Mouse (Mus musculus) neural tube, embryonic 14.5 days (tissue): ENCODE results near the gene Prrc2a. TPM values are rescaled to one million over a fixed set of nuclear protein-coding genes. Genes with fewer than 3 reads are reported as not detected.

ENCODE experiments used
- ATAC-seq: fragments of 200-750 bp; cut with Nextera tagmentation; 2 replicates; pipeline ENCODE4 v1.8.0; 2017; ENCODE audit warnings: low read depth, mild to moderate bottlenecking, moderate TSS enrichment, moderate library complexity
- H3K27ac ChIP-seq: fragments of 300-500 bp; sonication (generic); 2 replicates; pipeline ENCODE4 v1.5.1; 2014; ENCODE audit warnings: low read depth, mild to moderate bottlenecking, control low read depth, low read length, moderate library complexity, mixed read lengths
- H3K27me3 ChIP-seq: fragments of 300-500 bp; sonication (generic); 2 replicates; pipeline ENCODE4 v1.6.1; 2014; ENCODE audit warnings: low read length; ENCODE audit not compliant: control insufficient read depth, insufficient read depth
- H3K36me3 ChIP-seq: fragments of 300-500 bp; sonication (generic); 2 replicates; pipeline ENCODE4 v1.6.1; 2014; ENCODE audit warnings: low read length, mixed read lengths; ENCODE audit not compliant: control insufficient read depth, insufficient read depth
- H3K4me1 ChIP-seq: fragments of 300-500 bp; sonication (generic); 2 replicates; pipeline ENCODE4 v1.6.1; 2014; ENCODE audit warnings: low read length; ENCODE audit not compliant: control insufficient read depth, insufficient read depth
- H3K4me2 ChIP-seq: fragments of 300-500 bp; sonication (generic); 2 replicates; pipeline ENCODE4 v1.6.1; 2014; ENCODE audit warnings: mild to moderate bottlenecking, low read depth, low read length, control low read depth
- H3K4me3 ChIP-seq: fragments of 300-500 bp; sonication (generic); 2 replicates; pipeline ENCODE4 v1.5.1; 2014; ENCODE audit warnings: low read depth, low read length, control low read depth, mixed read lengths
- H3K9ac ChIP-seq: fragments of 300-500 bp; sonication (generic); replicated peaks from 2 replicates; pipeline ENCODE4 v1.6.1; 2014; ENCODE audit warnings: low read depth, mild to moderate bottlenecking, control low read depth, low read length, mixed read lengths
- H3K9me3 ChIP-seq: fragments of 300-500 bp; sonication (generic); 2 replicates; pipeline ENCODE4 v1.6.1; 2016; ENCODE audit warnings: low read length; ENCODE audit not compliant: control insufficient read depth
- WGBS: fragments of 180-500 bp; shearing (Covaris S2); extraction: QIAGEN DNeasy Blood & Tissue Kit; methylation state at CpG from one replicate; pipeline ENCODE4 v1.1.7; 2014; 5-methylcytosine and 5-hydroxymethylcytosine counted together
- polyA plus RNA-seq: library from polyadenylated mRNA; unstranded; fragments of >200 nt; fragmentation: Nextera tagmentation; extraction: Ambion mirVana; gene quantifications from 2 replicates; pipeline ENCODE4 v1.2.1, GENCODE M21; 2014

The Prrc2a gene
- polyA plus RNA-seq, 1 experiment from 2014 or later: 195 TPM

DNA sequence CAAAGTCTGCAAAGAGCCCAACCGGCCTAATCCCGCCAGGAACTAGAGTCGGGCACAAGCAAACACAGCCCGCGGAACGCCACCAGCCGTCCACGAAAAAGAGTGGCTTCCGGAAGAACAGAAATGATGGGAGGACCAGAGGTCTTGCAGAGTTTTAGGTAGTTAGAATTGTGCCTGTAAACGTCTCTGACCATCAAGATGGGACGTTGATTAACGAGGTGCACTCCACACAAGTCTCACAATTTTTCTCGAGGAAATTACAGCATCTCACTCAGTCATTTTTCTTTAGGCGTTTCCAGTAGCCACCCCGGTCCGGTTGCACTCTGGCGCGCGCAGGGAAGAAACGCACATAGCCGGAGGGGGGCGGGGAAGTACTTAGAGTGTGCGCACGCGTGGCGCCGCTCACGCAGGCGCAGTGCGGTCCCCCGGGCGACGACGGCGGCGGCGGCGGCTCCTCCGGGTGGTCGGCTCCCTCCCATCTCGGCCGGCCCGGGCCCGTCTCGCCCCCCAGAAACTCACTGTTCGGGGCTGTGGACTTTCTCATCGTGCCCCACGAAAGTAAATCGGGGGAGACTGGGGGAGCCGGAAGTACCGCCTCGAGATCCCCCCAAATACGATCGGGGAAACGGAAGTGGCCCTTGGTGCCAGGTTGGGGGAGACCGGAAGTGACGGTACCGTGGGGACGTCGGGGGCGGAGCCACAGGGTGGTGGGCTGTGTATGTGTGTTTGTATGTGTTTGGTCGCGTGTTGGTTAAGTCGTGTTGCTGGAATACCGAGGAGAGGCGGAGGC is 29.7 kb downstream of the Prrc2a start, which contains the start of gene Bag6:
Gene Bag6 (plus strand): TSS at position 378 of the 790 bp plus-strand sequence.
- H3K9me3 ChIP-seq: no peaks in the 10 kb centered on the region
- H3K4me1 ChIP-seq: peaks cover 14% of the 10 kb centered on the region
- ATAC-seq: peak; percentile 95
- H3K36me3 ChIP-seq: peaks cover 18% of the 10 kb centered on the region
- no peaks in the 10 kb centered on the region for H3K27me3 ChIP-seq
- H3K9ac ChIP-seq: peak within 1 kb of the TSS; percentile 56
- peak within 1 kb of the TSS; percentile 49 for H3K4me3 ChIP-seq
- H3K27ac ChIP-seq: peak within 1 kb of the TSS; percentile 93
- H3K4me2 ChIP-seq: peak within 1 kb of the TSS; percentile 79
- under 1% methylated on average over 66 of the region's 66 CpGs for WGBS

DNA sequence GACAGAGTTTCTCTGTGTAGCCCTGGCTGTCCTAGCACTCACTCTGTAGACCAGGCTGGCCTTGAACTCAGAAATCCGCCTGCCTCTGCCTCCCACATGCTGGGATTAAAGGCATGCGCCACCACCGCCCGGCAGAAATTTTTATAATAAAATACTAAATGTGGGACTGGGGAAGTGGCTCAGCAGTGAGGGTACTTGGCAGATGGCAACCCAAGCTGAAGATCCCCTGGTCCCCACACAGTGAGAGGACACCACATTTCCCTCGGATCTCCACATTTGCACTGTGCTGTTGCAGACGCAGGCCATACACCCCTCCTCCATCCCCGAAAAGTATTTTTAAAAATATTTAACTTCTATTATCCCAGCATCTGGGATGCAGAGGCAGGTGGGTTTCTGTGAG is 31.2 kb downstream of the Prrc2a start:
- Histone ChIP-seq H3K4me2 (no peak overlapping the region), H3K27ac (no peak overlapping the region), H3K4me3 (no peak overlapping the region), H3K9ac (no peak overlapping the region), H3K36me3 (peaks cover 7% of the 10 kb centered on the region), H3K4me1 (peaks cover 14% of the 10 kb centered on the region), H3K9me3 (no peaks in the 10 kb centered on the region), H3K27me3 (no peaks in the 10 kb centered on the region)
- ATAC-seq: no peak
- WGBS: 99% methylated on average over 7 of the region's 7 CpGs

DNA sequence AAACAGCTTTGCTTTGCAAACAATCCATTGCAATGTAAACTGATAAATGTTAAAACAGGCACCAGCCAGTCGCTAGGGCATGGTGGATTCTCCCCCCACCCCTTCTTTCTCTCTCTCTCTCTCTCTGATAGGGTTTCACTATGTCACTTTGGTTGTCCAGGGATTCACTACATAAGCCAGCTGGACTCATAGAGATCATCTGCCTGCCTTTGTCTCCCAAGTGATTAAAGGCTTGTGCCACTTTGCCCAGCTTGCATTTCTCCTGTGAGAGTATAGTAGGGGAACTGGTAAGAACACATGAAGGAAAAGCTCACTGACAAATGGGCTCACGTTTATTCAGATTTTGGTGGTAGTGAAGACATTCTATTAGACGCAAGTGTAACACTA is 32.5 kb downstream of the Prrc2a start:
- no peak overlapping the region for H3K27ac ChIP-seq
- H3K9me3 ChIP-seq: no peaks in the 10 kb centered on the region
- no peak overlapping the region for H3K9ac ChIP-seq
- H3K4me1 ChIP-seq: peaks cover 16% of the 10 kb centered on the region
- H3K4me2 ChIP-seq: no peak overlapping the region
- no peak overlapping the region for H3K4me3 ChIP-seq
- 81% methylated on average over 3 of the region's 3 CpGs for WGBS
- ATAC-seq: no peak
- peaks cover 3% of the 10 kb centered on the region; the same call in 1 of the 2 replicates for H3K36me3 ChIP-seq
- no peaks in the 10 kb centered on the region for H3K27me3 ChIP-seq

DNA sequence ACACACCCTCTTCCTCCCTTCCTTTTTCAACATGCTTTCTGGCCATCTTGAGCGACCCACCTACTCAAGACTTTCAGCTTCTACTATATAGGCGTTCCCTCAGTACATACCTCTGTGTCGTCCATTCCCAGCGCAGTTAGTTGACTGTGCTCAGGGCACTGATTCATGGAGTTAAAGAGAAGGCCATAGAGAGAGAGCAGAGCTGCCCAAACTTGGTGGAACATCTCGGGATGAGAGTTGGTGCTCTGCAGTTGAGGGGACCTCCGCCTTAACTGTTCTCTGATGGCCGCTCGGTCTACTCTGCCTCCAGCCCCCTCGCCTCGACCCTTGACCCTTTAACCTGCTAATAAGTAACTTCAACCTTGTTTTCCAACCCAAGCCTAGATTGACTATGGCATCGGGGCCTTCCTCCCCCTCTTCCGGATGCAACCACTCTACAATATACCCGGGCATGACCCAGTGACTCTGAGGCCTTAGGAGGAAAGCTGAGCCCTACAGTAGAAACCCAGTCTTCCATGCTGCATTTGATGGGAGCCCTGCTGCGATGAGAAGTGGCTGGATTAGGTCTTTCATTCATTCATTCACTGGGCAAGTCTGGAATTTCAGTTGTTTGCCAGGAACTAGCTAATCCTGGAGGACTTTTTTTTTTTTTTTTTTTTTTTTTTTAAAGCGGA is 33.1 kb downstream of the Prrc2a start, which contains the start of gene Apom:
Gene Apom (minus strand): TSS at position 551 of the 674 bp plus-strand sequence.
- Histone ChIP-seq H3K4me1 (peaks cover 17% of the 10 kb centered on the region), H3K36me3 (peaks cover 3% of the 10 kb centered on the region; the same call in 1 of the 2 replicates), H3K9me3 (no peaks in the 10 kb centered on the region), H3K4me2 (no peak within 1 kb of the TSS), H3K27ac (no peak within 1 kb of the TSS), H3K9ac (no peak within 1 kb of the TSS), H3K27me3 (no peaks in the 10 kb centered on the region), H3K4me3 (no peak within 1 kb of the TSS)
- no peak for ATAC-seq
- 84% methylated on average over 15 of the region's 15 CpGs for WGBS

DNA sequence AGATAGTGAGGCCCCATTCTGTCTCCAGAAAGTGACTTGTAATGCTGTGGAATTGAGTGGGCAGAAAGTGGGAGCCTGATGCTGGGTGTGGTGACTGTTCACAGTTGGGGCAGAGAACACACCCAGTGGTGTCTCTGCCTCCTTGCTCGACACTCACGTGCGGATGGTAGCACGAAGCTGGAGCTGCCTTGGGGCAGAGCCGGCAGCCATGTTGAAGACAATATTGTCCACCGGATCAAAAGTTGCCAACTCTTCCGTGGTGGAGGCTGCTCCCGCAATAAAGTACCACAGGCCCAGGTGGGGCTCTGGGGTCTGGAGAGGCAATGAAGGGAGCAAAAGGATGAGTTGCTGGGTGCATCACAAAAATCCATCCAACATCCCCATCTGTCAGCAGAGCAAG is 33.7 kb downstream of the Prrc2a start:
- Histone ChIP-seq H3K9me3 (no peaks in the 10 kb centered on the region), H3K4me1 (peaks cover 12% of the 10 kb centered on the region), H3K4me3 (no peak overlapping the region), H3K27me3 (no peaks in the 10 kb centered on the region), H3K9ac (no peak overlapping the region), H3K4me2 (no peak overlapping the region), H3K36me3 (peaks cover 3% of the 10 kb centered on the region; the same call in 1 of the 2 replicates), H3K27ac (no peak overlapping the region)
- ATAC-seq: no peak
- WGBS: 92% methylated on average over 8 of the region's 8 CpGs

DNA sequence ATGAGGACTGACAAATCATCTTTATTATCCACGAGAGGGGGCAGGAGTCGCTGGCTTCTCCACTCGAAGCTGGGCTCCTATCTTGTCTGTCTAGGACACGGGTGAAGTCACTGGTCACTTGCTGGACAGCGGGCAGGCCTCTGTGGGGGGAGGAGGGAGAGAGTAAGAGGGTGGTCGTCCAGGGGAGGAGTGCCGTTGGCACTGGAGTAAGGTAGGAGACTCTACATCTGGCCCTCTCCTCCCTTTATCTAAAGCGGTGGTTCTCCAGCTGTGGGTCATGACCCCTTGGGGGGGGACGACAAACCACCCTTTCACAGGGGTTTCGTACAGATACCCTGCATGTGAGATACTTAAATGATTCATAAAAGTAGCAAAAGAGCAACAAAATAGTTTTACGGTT is 35.7 kb downstream of the Prrc2a start:
- ATAC-seq: no peak
- H3K27me3 ChIP-seq: no peaks in the 10 kb centered on the region
- no peak overlapping the region for H3K9ac ChIP-seq
- WGBS: 75% methylated on average over 11 of the region's 11 CpGs
- H3K4me3 ChIP-seq: no peak overlapping the region
- peaks cover 15% of the 10 kb centered on the region for H3K4me1 ChIP-seq
- no peaks in the 10 kb centered on the region for H3K9me3 ChIP-seq
- no peak overlapping the region for H3K27ac ChIP-seq
- H3K4me2 ChIP-seq: no peak overlapping the region
- H3K36me3 ChIP-seq: peaks cover 3% of the 10 kb centered on the region; the same call in 1 of the 2 replicates

DNA sequence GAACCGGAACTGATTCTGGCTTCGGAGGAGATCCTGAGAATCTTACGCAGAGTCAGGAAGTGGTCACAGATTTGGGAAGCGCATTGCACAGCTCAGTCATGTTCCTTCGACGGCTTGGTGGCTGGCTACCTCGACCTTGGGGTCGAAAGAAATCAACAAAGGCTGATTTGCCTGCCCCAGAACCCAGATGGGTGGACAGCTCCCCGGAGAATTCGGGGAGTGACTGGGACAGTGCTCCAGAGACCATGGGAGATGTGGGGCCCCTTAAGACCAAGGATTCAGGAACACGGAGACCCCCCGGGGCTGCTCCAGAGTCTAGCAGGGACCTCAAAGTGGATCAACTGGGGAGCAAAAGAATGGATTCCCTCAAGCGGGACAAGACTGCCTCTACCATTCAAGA is 37.7 kb downstream of the Prrc2a start:
- peak overlapping the region; percentile 51 for H3K4me2 ChIP-seq
- no peak overlapping the region for H3K27ac ChIP-seq
- peak overlapping the region; percentile 63 for H3K4me3 ChIP-seq
- H3K4me1 ChIP-seq: peaks cover 15% of the 10 kb centered on the region
- no peaks in the 10 kb centered on the region for H3K27me3 ChIP-seq
- no peak overlapping the region; the same call in 1 of the 2 replicates for H3K9ac ChIP-seq
- no peak for ATAC-seq
- H3K9me3 ChIP-seq: no peaks in the 10 kb centered on the region
- WGBS: 75% methylated on average over 13 of the region's 13 CpGs
- peaks cover 5% of the 10 kb centered on the region for H3K36me3 ChIP-seq

DNA sequence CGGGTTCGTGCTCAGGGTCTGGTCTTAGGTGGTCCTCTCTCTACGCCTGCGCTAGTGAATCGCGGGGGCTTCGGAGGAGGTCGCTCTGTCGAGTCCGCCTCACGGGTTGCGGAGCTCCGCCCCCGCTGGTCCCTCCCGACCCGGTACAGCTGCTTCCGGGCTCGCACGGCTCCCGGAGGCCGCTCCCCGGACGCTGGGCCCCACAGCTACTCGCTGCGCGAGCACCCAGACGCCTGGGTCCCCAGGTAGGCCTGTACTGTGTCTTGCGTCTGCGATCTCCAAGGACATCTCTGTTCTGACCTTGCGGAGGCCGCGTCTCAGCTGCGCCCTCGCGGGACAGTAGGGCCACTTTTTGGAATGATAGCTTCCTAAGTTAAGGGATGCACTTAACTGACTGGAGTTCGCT is 38.5 kb downstream of the Prrc2a start, which contains the start of gene D17H6S53E:
Gene D17H6S53E (plus strand): TSS at position 168 of the 406 bp plus-strand sequence.
- Histone ChIP-seq H3K4me3 (peak within 1 kb of the TSS; percentile 63), H3K4me1 (peaks cover 15% of the 10 kb centered on the region), H3K36me3 (peaks cover 5% of the 10 kb centered on the region), H3K27me3 (no peaks in the 10 kb centered on the region), H3K9ac (peak within 1 kb of the TSS; percentile 78), H3K4me2 (peak within 1 kb of the TSS; percentile 51), H3K9me3 (no peaks in the 10 kb centered on the region), H3K27ac (peak within 1 kb of the TSS; percentile 77; the same call in 1 of the 2 replicates)
- peak; percentile 29; the same call in 1 of the 2 replicates for ATAC-seq
- under 1% methylated on average over 36 of the region's 36 CpGs for WGBS

DNA sequence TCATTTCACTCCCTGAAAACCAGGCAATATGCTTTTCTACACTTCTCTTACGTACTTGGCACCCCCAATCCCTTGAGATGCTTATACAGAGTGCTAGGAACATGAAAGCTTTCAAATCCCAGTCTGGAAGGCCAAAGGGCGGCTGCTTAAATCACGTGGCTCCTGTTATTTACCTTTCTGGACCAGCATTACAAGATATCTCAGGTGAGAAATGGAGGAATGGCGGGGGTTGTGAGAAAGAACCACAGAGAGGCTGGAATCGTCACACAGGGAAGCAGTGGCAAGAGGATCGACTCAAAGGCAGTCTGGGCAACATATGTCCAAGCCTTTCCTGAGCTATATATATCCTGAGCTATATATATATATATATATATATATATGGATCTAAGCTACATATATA is 39.1 kb downstream of the Prrc2a start:
- Histone ChIP-seq H3K4me3 (peak overlapping the region; percentile 63), H3K4me1 (peaks cover 15% of the 10 kb centered on the region), H3K9ac (peak overlapping the region; percentile 78), H3K27ac (no peak overlapping the region), H3K27me3 (no peaks in the 10 kb centered on the region), H3K36me3 (peaks cover 5% of the 10 kb centered on the region), H3K4me2 (peak overlapping the region; percentile 51), H3K9me3 (no peaks in the 10 kb centered on the region)
- 42% methylated on average over 6 of the region's 6 CpGs for WGBS
- ATAC-seq: no peak
